22 mouse cellular contexts compared by ENCODE assay signal in the genomic region with DNA sequence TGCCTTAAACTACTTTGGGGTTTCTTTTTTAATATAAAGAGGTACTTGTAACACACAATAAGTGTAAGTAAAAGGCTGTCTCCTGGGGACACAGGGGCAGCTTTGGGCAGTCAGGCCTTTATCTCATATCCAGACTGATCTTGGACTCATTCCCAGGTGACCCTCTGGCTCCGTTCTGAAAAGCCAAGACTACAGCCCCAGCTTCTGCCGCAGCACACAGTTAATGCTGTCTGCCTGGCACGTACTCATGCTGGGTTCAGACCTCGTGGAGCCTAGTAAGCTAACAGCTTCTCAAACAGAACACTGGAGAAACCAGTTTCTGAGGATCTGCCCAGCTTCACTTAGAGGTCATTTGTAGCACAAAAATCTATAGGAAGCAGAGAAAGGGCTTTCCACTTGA.
DNase-seq lines count a peak whose midpoint lies in the region; ATAC-seq and TF ChIP-seq lines count a peak whose summit lies in the region.
"Had no signal": no experiment of that assay in that cellular context is flagged by ENCODE, and none has a peak within 500 bp of the region (broad histone marks: within the 10 kb centered on the region; RNA-seq: fewer than 3 reads in every experiment).

No protein-coding gene starts in this region.

- no peaks in the 10 kb centered on the region for H3K27me3 ChIP-seq in heart, embryonic 13.5 days (replicated peaks)
- H3K27me3 ChIP-seq in kidney, embryonic 16.5 days (ENCODE audit: insufficient read depth, low read length) = no peaks in the 10 kb centered on the region
- H3K27me3 ChIP-seq in kidney, embryonic 15.5 days = no peaks in the 10 kb centered on the region
- H3K27me3 ChIP-seq in midbrain, postnatal 0 days (ENCODE audit: insufficient read depth, low read length) = no peaks in the 10 kb centered on the region
- no peaks in the 10 kb centered on the region for H3K27me3 ChIP-seq in midbrain, embryonic 13.5 days
- no peaks in the 10 kb centered on the region for H3K27me3 ChIP-seq in stomach, postnatal 0 days (ENCODE audit: control insufficient read depth, insufficient read depth, low read length)
- H3K27me3 ChIP-seq: embryonic facial prominence, embryonic 13.5 days; hindbrain, embryonic 13.5 days; intestine, embryonic 15.5 days had no signal

- H3K36me3 ChIP-seq in heart, embryonic 13.5 days = no peaks in the 10 kb centered on the region
- no peaks in the 10 kb centered on the region for H3K36me3 ChIP-seq in kidney, embryonic 16.5 days (ENCODE audit: insufficient read depth, low read length)
- no peaks in the 10 kb centered on the region for H3K36me3 ChIP-seq in kidney, embryonic 15.5 days
- no peaks in the 10 kb centered on the region for H3K36me3 ChIP-seq in midbrain, postnatal 0 days (ENCODE audit: insufficient read depth, low read length)
- 0 out of 2 replicates have a peak, but pooled peaks cover 3% of the 10 kb centered on the region for H3K36me3 ChIP-seq in midbrain, embryonic 13.5 days
- no peaks in the 10 kb centered on the region for H3K36me3 ChIP-seq in stomach, postnatal 0 days (ENCODE audit: control insufficient read depth, insufficient read depth, low read length)
- H3K36me3 ChIP-seq: embryonic facial prominence, embryonic 13.5 days; intestine, embryonic 15.5 days had no signal

- TF ChIP-seq EP300 in stomach, postnatal 0 days (optimal IDR thresholded peaks at IDR 0.05) = no peak

- peak overlapping the region; percentile 44 for H3K9ac ChIP-seq in heart, embryonic 13.5 days
- no peak overlapping the region for H3K9ac ChIP-seq in kidney, embryonic 16.5 days (replicated peaks; ENCODE audit: low read length)
- H3K9ac ChIP-seq in kidney, embryonic 15.5 days = no peak overlapping the region
- no peak overlapping the region for H3K9ac ChIP-seq in midbrain, postnatal 0 days (replicated peaks; ENCODE audit: low read length, poor library complexity, severe bottlenecking)
- H3K9ac ChIP-seq in midbrain, embryonic 13.5 days (replicated peaks) = no peak overlapping the region
- no peak overlapping the region for H3K9ac ChIP-seq in stomach, postnatal 0 days (ENCODE audit: low read length)
- H3K9ac ChIP-seq: embryonic facial prominence, embryonic 13.5 days; hindbrain, embryonic 13.5 days; intestine, embryonic 15.5 days; liver, postnatal 0 days had no signal

- H3K4me2 ChIP-seq in heart, embryonic 13.5 days = no peak overlapping the region
- no peak overlapping the region for H3K4me2 ChIP-seq in kidney, embryonic 16.5 days (replicated peaks; ENCODE audit: low read depth, low read length)
- no peak overlapping the region for H3K4me2 ChIP-seq in kidney, embryonic 15.5 days
- no peak overlapping the region for H3K4me2 ChIP-seq in midbrain, postnatal 0 days (ENCODE audit: low read depth, low read length, poor library complexity, severe bottlenecking)
- H3K4me2 ChIP-seq in midbrain, embryonic 13.5 days (replicated peaks) = no peak overlapping the region
- H3K4me2 ChIP-seq in stomach, postnatal 0 days (replicated peaks; ENCODE audit: low read depth) = no peak overlapping the region
- H3K4me2 ChIP-seq: embryonic facial prominence, embryonic 13.5 days; hindbrain, embryonic 13.5 days; intestine, embryonic 15.5 days had no signal

- TF ChIP-seq CTCF in midbrain, postnatal 0 days (IDR thresholded peaks at IDR 0.05) = no peak
- no peak for TF ChIP-seq CTCF in stomach, postnatal 0 days (IDR thresholded peaks at IDR 0.05; ENCODE audit: low read depth)

- H3K27ac ChIP-seq in heart, embryonic 13.5 days (replicated peaks) = peak overlapping the region; percentile 58
- no peak overlapping the region for H3K27ac ChIP-seq in kidney, embryonic 16.5 days (ENCODE audit: low read length)
- H3K27ac ChIP-seq in kidney, embryonic 15.5 days = no peak overlapping the region
- H3K27ac ChIP-seq in midbrain, postnatal 0 days (ENCODE audit: low read depth, low read length) = no peak overlapping the region
- H3K27ac ChIP-seq in midbrain, embryonic 13.5 days = no peak overlapping the region
- H3K27ac ChIP-seq in stomach, postnatal 0 days (replicated peaks) = no peak overlapping the region
- H3K27ac ChIP-seq: embryonic facial prominence, embryonic 13.5 days; hindbrain, embryonic 13.5 days; intestine, embryonic 15.5 days had no signal

- 14% methylated on average over 4 of the region's 4 CpGs for WGBS in heart, embryonic 13.5 days
- WGBS in kidney, embryonic 16.5 days = 61% methylated on average over 4 of the region's 4 CpGs
- WGBS in kidney, embryonic 15.5 days = 65% methylated on average over 4 of the region's 4 CpGs
- 46% methylated on average over 4 of the region's 4 CpGs for WGBS in midbrain, postnatal 0 days
- 49% methylated on average over 4 of the region's 4 CpGs for WGBS in midbrain, embryonic 13.5 days
- WGBS in stomach, postnatal 0 days = 29% methylated on average over 4 of the region's 4 CpGs

- ATAC-seq in heart, embryonic 13.5 days (ENCODE audit: extremely low read depth, insufficient number of reproducible peaks, low FRiP score, low TSS enrichment) = no peak
- ATAC-seq in kidney, embryonic 16.5 days (ENCODE audit: low FRiP score, low TSS enrichment) = 0 out of 2 replicates have a peak, but pooled peaks have one; percentile 12
- no peak for ATAC-seq in kidney, embryonic 15.5 days (replicated peaks; ENCODE audit: low FRiP score)
- ATAC-seq in midbrain, postnatal 0 days (ENCODE audit: low FRiP score) = no peak
- ATAC-seq in midbrain, embryonic 13.5 days = no peak
- no peak for ATAC-seq in stomach, postnatal 0 days (ENCODE audit: low FRiP score, low TSS enrichment)
- ATAC-seq: forebrain, embryonic 16.5 days; intestine, embryonic 15.5 days; liver, postnatal 0 days had no signal

- H3K4me1 ChIP-seq in heart, embryonic 13.5 days = peaks cover 13% of the 10 kb centered on the region
- H3K4me1 ChIP-seq in kidney, embryonic 16.5 days (ENCODE audit: insufficient read depth, low read length) = no peaks in the 10 kb centered on the region
- H3K4me1 ChIP-seq in kidney, embryonic 15.5 days = no peaks in the 10 kb centered on the region
- no peaks in the 10 kb centered on the region for H3K4me1 ChIP-seq in midbrain, postnatal 0 days (ENCODE audit: insufficient read depth, low read length)
- H3K4me1 ChIP-seq in midbrain, embryonic 13.5 days (replicated peaks) = no peaks in the 10 kb centered on the region
- no peaks in the 10 kb centered on the region for H3K4me1 ChIP-seq in stomach, postnatal 0 days (replicated peaks; ENCODE audit: control insufficient read depth, insufficient read depth)
- H3K4me1 ChIP-seq: embryonic facial prominence, embryonic 13.5 days; intestine, embryonic 15.5 days had no signal

- no peaks in the 10 kb centered on the region for H3K9me3 ChIP-seq in heart, embryonic 13.5 days
- no peaks in the 10 kb centered on the region for H3K9me3 ChIP-seq in kidney, embryonic 16.5 days (ENCODE audit: low read length)
- H3K9me3 ChIP-seq in kidney, embryonic 15.5 days (replicated peaks) = no peaks in the 10 kb centered on the region
- no peaks in the 10 kb centered on the region for H3K9me3 ChIP-seq in midbrain, postnatal 0 days (ENCODE audit: low read length)
- no peaks in the 10 kb centered on the region for H3K9me3 ChIP-seq in midbrain, embryonic 13.5 days
- H3K9me3 ChIP-seq in stomach, postnatal 0 days (ENCODE audit: control insufficient read depth, low read length) = no peaks in the 10 kb centered on the region
- H3K9me3 ChIP-seq: embryonic facial prominence, embryonic 13.5 days; hindbrain, embryonic 13.5 days; intestine, embryonic 15.5 days had no signal

- DNase-seq in heart, adult 9 months (ENCODE audit: low spot score in 2 of 2) = no peak
- peak; percentile 41 for DNase-seq in midbrain, postnatal 0 days (ENCODE audit: low spot score)
- peak; percentile 19 for DNase-seq in stomach, postnatal 0 days (ENCODE audit: low spot score)
- DNase-seq in layer of hippocampus, adult 9-10 months (ENCODE audit: low spot score) = no peak
- DNase-seq: adrenal gland, postnatal 25 days; gastrocnemius, postnatal 36 days; heart, postnatal 14 days; kidney, adult 9 months; liver; liver, postnatal 0 days; midbrain, embryonic 14.5 days; thymus, adult 18-20 months; thymus, postnatal 4 days had no signal

- H3K4me3 ChIP-seq in heart, embryonic 13.5 days = no peak overlapping the region
- H3K4me3 ChIP-seq in kidney, embryonic 16.5 days (ENCODE audit: low read length) = no peak overlapping the region
- H3K4me3 ChIP-seq in kidney, embryonic 15.5 days (replicated peaks) = no peak overlapping the region
- no peak overlapping the region for H3K4me3 ChIP-seq in midbrain, postnatal 0 days (ENCODE audit: low read depth, low read length)
- no peak overlapping the region for H3K4me3 ChIP-seq in midbrain, embryonic 13.5 days (replicated peaks)
- H3K4me3 ChIP-seq in stomach, postnatal 0 days (ENCODE audit: low read depth, low read length) = no peak overlapping the region
- H3K4me3 ChIP-seq: embryonic facial prominence, embryonic 13.5 days; hindbrain, embryonic 13.5 days; intestine, embryonic 15.5 days; myocyte had no signal

Comparison
In these comparisons a context has a peak if more than half of its experiments do, and no peak if none do; other contexts are left out.
1. DNase-seq: peak in midbrain, postnatal 0 days (single experiment) and stomach, postnatal 0 days (single experiment); none in heart, adult 9 months (0 of 2) and layer of hippocampus, adult 9-10 months (single experiment).